Mouse (Mus musculus) urinary bladder, postnatal 10 days (tissue): ENCODE measurements around the gene Lrpprc.

Source experiments
- DNase-seq: peaks from one replicate; pipeline ENCODE4 v3.0.0; 2022; ENCODE audit warnings: low spot score

Lrpprc gene

GRCm38 (mm10) chr17:84758971-84759370 lies 31.6 kb downstream of the Lrpprc start:
- no peak for DNase-seq

GRCm38 (mm10) chr17:84758374-84758773 lies 32.2 kb downstream of the Lrpprc start:
- no peak for DNase-seq

DNA sequence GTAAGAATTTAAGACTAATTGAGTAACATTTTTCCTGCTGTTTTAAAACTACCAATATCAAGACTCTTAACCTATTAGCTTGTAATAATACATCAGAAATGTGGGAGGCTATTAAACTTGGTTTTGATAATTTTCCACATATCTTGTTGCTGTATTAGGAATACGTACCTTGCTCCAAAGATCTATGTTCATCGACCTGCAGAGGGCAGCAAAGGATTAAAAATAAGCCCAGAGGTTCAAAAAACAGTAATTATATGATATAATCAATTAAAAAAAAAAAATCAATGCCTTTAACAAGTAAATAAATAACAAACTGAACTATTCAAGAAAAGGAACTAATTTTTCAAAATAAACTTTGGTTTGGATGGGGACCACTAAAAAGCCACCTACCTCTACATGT lies 34.5 kb downstream of the Lrpprc start:
- DNase-seq = no peak

GRCm38 (mm10) chr17:84753489-84753888 lies 37.1 kb downstream of the Lrpprc start:
- DNase-seq = no peak

DNA sequence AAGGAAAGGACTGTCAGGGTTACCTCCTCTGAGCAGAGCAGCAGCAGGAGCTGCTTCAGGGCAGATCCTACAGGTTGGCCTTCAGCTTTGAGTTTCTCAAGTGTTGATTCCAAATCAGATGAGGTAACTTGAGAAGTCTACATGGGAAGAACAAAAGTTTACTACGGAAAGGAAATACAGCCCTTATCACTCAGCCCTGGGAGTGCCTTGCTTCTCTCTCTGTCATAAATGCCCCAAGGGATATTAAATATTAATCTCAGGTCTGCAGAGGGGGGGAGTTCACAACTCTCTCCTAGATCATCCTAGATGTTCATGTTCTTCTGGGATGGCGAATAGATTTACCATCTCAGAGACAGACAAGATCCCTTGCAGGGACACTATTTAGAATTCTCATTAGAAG lies 38.3 kb downstream of the Lrpprc start:
- DNase-seq = no peak

DNA sequence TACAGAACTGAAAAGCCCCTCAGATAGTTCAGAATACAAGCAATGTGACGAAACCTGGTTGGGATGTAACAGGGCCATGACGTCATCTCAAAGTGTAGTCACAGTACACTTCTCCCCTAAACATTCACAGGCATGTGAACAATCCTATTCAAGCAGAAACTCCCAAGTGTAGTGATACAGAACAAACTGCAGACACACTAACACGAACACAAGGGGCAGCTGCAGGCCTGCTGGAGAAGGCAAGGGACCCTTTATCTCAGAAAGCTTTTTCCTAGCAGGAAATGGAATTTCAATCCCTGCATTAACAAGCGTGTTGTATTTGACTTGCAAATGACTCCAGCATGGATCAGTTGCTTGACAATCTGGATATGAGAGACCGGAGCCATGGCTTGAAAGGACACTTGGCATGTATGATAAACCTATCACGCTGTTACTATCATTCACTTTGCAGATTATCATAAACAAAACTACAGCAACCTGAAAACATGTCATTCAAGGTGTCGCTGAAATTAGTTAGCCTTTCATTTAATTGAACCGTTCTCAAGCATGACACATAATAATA lies 38.9 kb downstream of the Lrpprc start:
- no peak for DNase-seq

- no peak for DNase-seq
Observed at GRCm38 (mm10) chr17:84750130-84750529, 40.5 kb downstream of the Lrpprc start.

DNA sequence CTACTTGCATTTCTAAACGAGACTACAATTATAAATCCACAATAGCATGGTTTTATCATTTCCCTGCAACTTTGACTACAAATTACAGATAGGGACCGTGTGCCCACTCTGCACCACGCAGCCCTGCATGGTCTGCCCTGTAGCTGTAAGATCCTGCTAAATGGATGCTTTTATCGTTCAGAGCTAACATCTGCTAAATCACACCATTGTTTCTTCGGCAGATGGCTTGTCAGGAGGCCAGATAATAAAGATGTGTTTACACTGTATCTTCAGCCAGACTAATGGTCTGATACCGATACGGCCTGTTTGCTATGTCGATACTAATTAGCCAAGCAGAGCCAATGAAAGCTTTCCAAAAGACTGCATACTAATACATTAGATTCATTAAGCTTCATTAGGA lies 41.3 kb downstream of the Lrpprc start:
- DNase-seq = no peak

GRCm38 (mm10) chr17:84748152-84748682 lies 42.4 kb downstream of the Lrpprc start:
- DNase-seq = no peak

DNA sequence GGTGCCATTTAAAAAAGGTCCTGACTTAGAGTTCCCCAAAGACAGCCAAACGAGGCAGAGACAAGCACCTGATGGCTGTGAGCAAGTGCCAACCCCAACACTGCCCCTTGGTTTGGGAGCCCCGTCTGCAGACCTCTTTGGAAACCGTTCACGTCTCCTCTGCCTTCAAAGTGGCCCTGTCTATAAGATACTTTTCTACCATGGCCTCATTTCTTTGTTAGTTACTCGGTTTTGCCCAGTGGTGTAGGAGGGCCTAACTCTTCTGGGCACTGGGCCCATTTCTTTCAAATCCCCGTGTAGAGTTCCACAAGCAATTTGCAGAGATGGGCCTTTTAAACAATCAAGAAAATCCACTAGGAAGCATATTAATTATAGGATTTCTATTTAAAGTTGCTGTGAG lies 43.4 kb downstream of the Lrpprc start:
- DNase-seq = no peak

GRCm38 (mm10) chr17:84745001-84745400 lies 45.6 kb downstream of the Lrpprc start:
- no peak for DNase-seq

DNA sequence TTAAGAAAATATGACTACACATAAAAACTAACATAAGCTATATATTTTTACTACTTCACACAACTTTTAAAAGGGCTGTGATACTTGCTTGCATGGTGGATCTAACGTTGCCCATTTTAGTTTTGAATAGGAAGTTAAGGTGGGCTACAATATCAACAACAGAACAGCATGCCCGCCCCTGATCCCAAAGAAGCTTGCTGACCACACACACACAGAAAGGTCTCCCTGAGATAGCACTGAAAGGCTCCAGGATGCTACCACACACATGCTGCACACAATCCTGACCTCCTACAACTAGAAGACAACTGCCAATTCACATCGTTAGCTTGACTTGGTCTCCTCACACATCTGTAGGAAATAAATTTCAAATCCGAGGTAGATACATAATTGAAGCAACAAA lies 46.3 kb downstream of the Lrpprc start:
- DNase-seq = no peak

- no peak for DNase-seq
Observed at GRCm38 (mm10) chr17:84738073-84738797, 52.4 kb downstream of the Lrpprc start.

DNA sequence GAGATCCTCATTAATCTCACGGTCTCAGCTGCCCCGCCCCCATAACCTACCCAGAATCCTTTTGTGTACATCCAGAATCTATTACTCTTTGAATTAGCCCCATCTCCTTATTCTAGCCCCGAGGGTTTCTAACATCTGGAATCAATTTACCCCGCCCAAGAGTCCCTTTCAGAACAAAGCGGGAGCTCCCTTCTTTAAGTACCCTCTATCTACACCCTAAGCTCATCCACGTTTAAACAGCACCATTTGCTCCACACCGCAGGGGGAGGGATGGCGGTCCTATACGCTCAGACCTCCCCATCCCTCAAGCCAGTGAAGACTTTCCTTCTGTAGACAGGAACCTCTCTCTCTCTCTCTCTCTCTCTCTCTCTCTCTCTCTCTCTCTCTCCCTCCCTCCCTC lies 53.9 kb downstream of the Lrpprc start:
- DNase-seq = no peak

DNA sequence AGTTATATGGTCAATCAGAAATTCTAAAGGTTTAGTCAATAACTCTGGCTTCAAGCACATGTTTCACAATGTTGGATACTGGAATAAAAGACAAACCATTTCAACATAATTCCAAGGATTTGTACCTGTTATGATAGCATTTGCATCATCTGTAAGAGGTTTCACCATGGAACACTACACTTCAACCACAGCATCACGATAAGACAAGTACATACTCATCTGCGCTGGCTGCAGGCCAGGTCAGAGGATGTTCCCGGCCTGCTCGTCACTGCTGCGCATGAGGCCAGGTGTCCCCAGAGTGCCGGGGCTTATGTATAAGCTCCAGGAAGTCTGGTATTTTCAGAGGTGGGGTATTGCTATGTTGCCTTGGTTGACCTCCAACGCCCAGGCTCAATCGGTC lies 58.0 kb downstream of the Lrpprc start:
- DNase-seq = no peak

DNA sequence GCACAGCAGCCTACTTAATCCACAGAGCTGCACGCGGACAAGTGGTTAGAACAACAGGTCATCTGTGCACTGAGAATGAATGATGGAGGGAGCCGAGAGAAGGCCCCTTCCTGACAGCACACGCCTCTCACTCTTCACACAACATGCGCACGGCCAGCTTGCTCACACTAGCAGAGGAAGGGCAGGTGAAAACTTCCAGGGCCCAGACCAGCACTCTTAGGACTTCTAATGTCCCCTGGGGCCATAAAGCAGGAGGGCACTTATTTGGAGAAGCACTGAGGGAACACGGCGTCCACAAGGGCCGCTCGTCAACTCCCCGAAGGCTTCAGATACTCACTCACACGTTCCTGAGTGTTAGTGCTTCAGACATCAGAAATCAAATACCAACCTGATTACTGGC lies 59.2 kb downstream of the Lrpprc start:
- DNase-seq = no peak

DNA sequence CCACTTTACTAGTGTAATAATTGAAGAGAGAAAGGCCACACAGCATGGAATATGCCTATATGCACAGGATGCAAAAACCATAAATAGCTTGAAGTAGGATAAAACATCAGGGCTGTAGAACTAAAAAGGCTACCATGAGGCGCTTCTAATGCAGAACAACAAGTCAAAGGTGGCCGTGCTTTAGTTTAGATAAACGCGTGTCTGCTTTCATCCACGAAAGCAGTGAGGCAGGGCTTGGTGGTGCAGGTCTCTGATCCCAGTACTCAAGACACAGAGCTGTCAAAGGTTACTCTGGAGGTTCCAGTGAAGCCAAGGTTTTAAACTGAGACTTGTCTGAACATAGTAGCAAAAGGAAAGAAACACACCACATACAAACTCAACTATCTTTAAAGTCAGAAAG lies 61.4 kb downstream of the Lrpprc start:
- no peak for DNase-seq

GRCm38 (mm10) chr17:84728201-84728911 lies 62.2 kb downstream of the Lrpprc start:
- no peak for DNase-seq

- no peak for DNase-seq
Observed at GRCm38 (mm10) chr17:84725163-84725562, 65.4 kb downstream of the Lrpprc start.

DNA sequence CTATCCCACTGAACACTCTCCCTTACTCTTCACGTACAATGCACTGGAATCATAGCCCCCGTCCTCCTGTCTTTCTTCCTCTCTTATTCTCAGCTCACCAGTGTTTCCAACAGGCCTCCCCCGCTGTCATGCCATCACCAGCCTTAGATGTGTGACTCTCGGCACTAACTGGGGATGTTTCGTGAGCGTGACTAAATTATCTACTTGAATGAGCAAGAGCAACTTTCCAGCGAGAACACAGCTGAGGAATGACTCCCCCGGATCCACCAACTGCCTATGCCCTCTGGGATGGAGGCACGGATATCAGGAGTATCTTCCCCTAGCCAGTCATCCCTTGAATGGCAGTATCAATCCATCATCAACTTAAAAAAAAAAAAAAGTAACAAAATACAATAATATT lies 66.6 kb downstream of the Lrpprc start:
- DNase-seq = no peak

GRCm38 (mm10) chr17:84719105-84719504 lies 71.5 kb downstream of the Lrpprc start:
- no peak for DNase-seq

GRCm38 (mm10) chr17:84717416-84717815 lies 73.2 kb downstream of the Lrpprc start:
- DNase-seq = no peak

DNA sequence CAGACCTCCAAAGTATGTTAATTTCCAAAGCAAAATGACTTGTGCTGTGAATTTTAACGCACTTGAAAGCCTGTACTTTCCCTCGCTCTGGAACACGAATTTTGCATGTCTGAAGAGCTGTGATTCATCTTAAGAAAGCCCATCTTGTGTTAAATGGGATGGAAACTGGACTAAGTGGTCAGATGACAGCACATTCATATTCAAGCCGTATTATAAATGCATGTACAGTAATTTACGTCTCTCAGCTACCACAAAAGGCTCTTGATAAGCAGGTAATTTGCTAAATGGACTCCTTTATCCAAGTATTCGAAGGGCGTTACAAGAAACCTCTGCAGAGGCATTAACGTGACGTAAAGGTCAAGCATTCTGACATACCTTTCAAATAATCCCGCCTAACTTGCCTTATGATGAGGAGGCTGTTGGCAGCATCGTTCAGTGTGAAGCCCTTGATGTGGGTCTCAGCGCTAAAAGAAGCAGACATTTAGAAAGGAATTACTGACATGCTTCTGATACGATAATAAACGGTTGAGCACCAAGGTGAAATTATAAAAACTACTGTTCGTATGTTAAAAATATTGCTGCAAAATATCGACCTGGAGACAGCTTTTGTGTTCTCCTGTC lies 74.2 kb downstream of the Lrpprc start:
- no peak for DNase-seq
